Mouse (Mus musculus): ENCODE measurements at regions not wholly inside any gene's neighbourhood (a gene's known extent, or its start where the extent isn't known, plus 50 kb on each side); places are given as distances from the start of the nearest gene placed in this dataset.

DNA sequence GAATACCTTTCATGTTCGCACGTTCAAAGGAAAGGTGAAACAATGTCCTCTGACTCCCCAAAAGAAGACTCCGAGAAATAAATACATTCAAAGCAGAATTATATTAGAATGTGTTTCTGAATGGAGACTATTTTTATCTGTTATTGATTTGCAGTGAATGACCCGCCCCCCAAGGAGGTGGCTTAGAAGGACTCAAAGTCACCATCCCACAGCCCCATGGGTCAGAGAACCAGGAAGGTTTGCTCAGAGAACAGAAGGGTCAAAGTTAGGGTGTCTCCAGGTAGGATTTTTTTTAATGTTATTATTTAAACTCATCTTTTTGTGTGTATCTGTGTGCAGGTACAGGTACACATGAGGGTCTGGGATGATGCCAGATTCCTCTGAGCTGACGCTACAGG lies 360.4 kb upstream of the Maf start:
- ATAC-seq (replicated peaks; ENCODE audit: low FRiP score, low TSS enrichment, poor library complexity, severe bottlenecking), result no peak

DNA sequence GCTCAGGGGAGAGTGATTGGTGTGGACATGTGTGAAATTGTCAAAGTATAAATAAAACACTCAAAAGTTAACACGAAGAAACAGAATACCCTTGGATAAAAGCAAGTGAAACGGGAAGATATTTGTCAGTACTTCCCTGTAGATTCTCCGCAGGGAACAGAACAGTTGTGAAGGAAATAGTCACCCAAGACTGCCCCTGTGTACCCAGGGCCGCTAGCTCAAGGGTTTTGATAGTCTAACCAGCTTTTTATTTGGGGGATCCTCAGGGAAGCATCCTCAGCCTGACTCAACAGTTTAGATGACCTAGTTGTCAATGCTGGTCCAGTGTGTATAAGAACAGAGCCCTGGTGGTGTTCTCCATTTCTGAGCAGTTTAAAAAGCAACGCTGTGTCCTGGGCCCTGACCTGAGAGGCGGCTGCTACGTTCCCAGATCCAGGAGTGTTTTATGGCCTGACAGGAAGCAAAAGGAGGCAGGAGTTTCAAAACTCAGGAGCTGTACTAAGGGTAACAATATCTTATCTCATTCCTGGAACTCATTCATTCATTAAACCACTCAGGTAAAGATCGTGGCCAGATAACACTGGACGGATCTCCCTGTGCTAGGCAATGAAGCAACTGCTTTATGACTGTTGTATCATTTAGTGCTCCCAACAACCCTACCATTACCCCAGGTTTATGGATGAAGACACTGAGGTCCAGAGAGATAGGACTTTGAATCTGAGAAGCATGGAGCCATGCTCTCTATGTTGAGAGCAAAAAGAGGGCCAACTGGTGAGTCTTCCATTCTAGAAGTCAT lies 359.8 kb upstream of the Maf start:
- no peak for ATAC-seq (replicated peaks; ENCODE audit: low FRiP score, low TSS enrichment, poor library complexity, severe bottlenecking)

DNA sequence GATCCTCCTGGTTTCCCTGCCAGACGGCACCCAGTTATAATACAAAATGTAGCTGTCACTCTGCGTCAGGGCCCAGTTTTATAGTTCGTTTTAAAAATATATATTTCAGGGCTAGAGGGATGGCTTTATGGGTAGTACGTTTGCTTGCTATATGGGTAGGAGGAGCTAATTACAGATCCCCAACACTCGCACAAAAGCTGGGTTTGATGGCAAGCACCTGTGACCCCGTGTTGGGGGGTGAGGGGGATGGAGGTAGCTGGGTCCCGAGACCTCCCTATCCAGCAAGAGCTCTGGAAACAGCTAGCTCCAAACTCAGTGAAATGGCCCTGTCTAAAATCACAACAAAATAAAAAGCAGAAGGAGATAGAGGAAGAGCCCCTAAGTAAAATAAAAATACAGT lies 358.3 kb upstream of the Maf start:
- no peak for ATAC-seq (replicated peaks; ENCODE audit: low FRiP score, low TSS enrichment, poor library complexity, severe bottlenecking)

DNA sequence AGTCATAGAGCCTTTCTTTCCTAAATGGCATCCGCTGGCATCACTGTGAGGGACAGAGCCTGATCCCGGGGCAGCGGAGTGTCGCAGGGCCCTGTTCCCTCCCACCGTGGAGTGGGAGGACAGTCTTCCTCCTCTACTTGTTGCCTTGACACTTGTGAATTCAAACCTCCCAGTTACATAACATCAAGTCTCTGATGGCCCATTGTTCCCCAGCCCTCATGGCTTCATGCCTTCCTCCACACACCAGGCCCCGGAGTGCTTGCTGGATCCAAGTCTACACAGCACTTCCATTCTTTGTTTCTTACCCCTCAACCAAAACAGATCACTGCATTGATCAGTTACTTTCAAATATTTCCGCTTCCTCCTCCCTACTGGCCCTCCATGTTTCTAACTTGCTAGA lies 357.7 kb upstream of the Maf start:
- ATAC-seq (replicated peaks; ENCODE audit: low FRiP score, low TSS enrichment, poor library complexity, severe bottlenecking), result no peak

DNA sequence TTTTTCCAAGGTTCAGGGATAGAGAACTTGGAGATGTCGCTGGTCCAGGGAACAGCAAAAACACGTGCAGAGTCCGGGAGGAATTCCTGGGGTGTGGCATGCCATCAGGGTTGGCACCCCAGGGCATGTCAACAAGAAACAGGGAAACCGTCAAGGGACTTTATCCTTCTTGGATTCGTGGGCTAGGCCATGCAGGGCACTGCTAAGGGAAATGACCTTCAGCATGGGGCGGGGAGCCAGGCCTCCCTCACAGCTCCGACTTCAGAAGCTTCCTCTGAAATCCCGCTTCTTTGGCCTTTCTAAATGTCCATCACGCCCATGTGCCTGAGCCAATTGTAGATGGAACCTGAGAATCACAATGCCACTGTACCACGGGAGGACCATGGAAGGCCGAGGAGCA lies 357.0 kb upstream of the Maf start:
- no peak for ATAC-seq (replicated peaks; ENCODE audit: low FRiP score, low TSS enrichment, poor library complexity, severe bottlenecking)

DNA sequence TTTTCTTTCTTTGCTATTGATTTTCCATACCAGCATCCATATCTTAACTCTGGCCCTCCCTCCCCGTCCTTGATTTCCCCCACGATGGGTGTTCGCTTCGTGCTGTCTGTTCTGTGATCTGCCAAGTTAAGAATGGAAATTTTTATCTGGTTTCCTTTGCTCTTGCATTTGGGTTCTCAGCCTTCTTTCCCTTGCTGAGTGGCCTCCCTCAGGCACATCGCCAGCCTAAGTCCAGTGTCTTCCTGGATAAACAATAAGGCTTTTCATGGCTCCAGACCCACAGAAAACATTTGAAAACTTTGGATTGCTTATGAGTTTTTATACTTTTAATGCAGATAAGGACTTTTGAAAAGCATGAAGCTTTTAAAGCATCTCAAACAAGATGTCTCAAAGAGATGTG lies 355.9 kb upstream of the Maf start:
- no peak for ATAC-seq (replicated peaks; ENCODE audit: low FRiP score, low TSS enrichment, poor library complexity, severe bottlenecking)

DNA sequence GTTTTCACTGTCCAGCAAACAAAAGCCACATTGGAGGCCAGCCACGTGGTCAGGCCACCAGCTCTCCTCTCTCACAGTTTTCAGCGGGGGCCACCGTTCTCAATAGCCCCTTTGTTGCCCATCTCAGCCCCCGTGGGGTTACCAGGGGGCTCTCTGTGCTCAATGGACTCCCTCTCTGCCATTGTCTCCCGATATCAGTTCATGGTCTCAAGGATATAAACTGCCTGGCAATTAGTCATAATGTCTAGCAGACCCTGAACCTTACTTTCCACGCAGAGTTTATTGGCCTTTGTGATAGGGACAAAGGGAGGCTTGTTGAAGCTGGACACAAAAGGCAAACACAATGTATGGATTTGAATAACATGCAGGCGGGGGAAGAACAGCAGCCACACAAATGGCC lies 345.9 kb upstream of the Maf start:
- no peak for ATAC-seq (replicated peaks; ENCODE audit: low FRiP score, low TSS enrichment, poor library complexity, severe bottlenecking)

DNA sequence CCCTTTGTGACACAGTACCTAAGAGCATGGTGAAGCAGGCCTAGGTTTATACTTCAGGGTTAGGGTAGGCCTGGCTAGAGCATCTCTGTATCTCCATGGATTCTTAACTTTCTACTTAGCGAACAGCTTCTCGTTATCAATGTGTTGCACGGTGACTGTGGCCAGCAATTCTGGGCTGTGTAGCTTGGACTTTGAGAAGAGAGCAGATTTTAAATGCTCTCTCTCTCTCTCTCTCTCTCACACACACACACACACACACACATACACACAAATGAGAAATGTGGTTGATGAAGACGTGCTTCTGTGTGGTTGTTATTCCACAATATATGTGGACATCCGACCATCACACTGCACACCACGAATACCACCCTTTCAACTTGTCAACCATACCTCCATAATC lies 345.4 kb upstream of the Maf start:
- ATAC-seq (replicated peaks; ENCODE audit: low FRiP score, low TSS enrichment, poor library complexity, severe bottlenecking), result no peak

DNA sequence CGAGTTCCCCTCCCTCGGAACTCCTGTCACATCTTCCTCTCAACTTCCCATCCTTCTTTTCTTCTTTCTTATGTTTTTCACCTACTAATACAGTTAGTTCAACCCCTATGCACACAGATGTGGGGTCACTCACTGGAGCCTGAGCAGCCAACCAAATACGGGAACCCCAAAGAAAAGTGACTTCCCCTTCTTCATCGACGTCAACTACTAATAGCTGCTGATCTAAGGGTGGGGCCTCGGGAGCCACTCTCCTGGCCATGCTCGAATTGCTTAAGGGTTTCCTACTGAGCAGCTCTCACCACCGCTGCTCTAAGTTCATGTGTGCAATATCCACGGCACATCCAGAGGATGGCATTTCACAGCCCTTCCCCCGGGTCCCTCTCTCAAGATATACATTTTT lies 340.9 kb upstream of the Maf start:
- ATAC-seq (replicated peaks; ENCODE audit: low FRiP score, low TSS enrichment, poor library complexity, severe bottlenecking), result no peak

DNA sequence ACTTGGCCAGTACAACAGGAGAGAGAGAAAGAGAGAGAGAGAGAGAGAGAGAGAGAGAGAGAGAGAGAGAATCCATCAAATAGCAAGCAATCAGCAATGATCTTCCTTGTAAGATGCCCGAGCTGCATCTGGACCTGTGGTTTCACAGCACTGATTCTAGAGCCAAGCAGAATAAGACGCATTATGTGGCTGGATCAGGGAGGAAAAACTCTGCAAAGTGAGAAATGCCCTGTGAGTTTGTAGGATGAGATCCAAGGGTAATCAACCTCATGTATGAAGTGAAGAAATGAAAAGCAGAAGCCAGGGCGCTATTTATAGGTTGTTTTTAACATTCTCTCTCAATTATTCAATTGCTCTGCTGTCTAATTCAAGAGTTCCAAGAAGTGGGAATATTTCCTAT lies 339.3 kb upstream of the Maf start:
- ATAC-seq (replicated peaks; ENCODE audit: low FRiP score, low TSS enrichment, poor library complexity, severe bottlenecking), result no peak

DNA sequence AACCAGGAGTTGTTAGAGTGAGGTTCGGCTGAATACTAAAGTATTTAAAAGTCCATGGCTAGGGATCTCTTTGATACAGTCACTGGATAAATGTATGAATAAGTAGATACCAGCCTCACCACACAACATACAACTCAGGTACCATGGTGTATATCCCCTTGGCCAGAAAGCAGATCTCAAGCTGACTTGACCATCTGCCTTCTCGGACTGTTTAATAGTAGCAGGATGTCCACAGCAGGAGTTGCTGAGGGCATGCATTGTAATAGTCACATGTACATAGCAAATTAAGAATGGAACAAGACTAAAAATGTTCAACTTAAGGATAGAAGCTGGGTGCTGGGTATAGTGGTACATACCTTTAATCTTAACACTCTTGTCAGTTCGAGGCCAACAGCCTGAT lies 337.9 kb upstream of the Maf start:
- no peak for ATAC-seq (replicated peaks; ENCODE audit: low FRiP score, low TSS enrichment, poor library complexity, severe bottlenecking)

DNA sequence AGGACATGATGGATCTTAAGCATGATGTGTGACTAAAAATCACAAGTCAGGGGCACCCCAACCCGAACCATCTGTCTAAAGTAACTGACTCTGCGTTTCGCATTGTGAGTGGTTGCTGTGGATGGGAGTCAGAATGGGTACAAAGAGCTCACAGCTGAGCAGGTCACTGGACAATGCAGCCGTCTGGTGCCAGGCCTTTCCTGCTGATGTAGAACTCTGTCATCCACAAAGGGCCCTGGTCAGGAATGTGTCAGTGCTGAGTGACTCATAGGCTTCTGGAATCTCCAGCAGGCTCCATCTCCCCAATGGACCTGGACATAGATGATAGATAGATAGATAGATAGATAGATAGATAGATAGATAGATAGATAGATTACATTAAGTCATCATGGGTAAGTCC lies 335.8 kb upstream of the Maf start:
- no peak for ATAC-seq (replicated peaks; ENCODE audit: low FRiP score, low TSS enrichment, poor library complexity, severe bottlenecking)

DNA sequence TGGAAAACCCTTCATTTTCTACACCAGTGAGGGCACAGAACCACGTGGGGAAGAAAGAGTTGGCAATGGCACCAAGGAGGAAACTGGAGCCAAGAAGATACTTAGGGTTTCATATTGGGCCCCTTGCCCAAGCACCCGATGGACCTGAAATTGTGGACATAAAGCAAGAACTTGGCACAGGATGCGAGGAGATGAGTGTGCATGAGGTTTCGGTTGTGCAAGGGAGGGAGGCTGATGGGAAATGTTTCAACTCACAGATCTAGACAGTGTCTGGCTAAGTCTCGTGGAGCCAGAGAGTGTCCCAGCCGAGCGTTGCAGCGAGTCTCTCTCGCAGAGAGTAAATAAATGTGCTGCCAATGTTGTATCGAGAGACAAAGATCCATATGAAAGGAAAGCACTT lies 323.4 kb upstream of the Maf start:
- ATAC-seq (replicated peaks; ENCODE audit: low FRiP score, low TSS enrichment, poor library complexity, severe bottlenecking), result no peak

DNA sequence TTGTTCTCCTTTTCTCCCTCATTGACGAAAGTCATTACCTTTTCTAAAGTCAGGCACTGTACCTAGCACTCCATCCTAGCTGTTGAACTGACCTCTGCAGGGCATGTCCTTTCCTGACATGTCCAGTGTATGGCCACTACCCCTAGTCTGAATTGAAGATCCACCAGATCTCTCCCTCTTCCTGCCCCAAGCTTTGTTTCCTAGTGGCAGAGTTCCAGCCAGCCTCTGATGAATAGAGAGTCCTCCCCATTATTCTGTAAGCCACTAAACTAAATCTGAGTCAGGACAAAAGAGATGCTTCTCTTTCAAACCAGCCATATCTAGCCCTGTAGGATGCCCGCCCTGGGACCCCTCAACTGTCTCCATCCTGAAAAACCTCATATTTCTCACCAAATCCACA lies 317.7 kb upstream of the Maf start:
- no peak for ATAC-seq (replicated peaks; ENCODE audit: low FRiP score, low TSS enrichment, poor library complexity, severe bottlenecking)

DNA sequence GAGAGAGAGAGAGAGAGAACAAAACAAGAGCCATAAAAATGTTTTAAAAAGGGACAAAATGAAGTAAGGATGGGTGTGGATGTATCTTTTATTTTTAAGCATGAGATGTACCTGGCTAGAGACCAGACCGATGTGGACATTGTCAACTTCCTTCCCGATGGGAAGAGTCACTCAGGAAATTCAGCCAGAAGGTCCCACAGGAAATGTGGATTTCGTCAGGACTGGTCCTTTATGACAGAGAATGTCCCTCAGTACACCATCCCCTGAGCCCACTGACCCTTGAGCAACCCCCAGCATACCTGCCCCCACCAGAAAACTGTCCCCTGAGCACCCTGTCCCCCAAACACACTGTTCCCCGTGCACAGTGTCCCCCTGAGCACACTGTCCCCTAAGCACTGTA lies 317.2 kb upstream of the Maf start:
- ATAC-seq (replicated peaks; ENCODE audit: low FRiP score, low TSS enrichment, poor library complexity, severe bottlenecking), result no peak

DNA sequence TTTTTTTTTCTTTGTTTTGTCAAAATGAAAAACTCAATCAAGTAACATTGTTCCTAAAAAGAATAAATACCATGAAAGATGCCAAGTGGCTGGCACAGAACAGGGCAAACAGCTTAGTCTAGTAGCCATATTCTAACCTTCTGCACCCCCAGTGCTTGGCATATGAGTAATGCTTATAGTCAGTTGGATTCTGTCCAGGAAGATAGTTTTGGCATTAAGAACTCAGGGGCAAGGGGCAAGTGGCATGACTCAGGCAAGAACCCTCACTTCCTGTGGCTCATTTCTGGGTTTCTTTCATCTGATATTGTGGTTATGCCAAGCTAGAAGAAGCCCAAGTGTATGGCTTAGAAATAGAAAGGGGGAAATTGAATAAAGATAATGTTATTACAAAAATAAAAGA lies 314.1 kb upstream of the Maf start:
- ATAC-seq (replicated peaks; ENCODE audit: low FRiP score, low TSS enrichment, poor library complexity, severe bottlenecking), result no peak

DNA sequence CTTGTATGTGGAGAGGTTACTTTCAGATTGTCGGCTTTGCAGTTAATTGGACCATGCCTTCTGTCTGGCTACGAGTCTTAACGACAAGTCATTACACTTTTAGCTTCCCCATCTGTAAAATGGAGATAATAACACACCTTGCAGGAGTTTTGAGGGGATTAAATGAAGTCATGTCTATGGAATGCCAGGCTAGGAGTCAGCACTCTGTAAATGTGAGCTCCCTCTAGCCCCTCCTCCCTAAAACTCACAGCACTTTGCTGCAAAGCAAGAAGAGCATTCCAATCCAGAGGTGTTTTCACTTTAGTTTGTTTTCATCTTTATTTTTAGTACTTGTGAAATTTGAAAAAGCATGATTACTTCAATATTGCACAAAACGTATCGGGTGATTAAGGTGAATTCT lies 287.7 kb upstream of the Maf start:
- no peak for ATAC-seq (replicated peaks; ENCODE audit: low FRiP score, low TSS enrichment, poor library complexity, severe bottlenecking)

DNA sequence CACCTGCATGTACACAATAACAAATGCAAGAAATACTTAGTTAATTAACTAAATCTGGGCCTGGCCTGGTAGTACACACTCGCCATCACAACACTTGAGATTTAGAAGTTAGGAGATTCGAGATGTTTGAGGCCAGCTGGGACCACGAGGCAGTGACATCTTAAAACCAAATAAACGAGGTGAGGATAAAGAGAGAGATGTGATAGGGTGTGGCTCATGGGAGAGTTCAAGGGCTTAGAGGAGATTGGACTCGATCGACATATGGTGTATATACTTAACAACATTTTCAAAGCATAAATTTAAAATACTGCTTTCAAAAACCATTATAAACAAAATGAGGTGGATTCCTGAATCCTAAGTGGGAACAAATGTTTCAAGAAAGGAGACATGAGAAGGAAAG lies 284.4 kb upstream of the Maf start:
- no peak for ATAC-seq (replicated peaks; ENCODE audit: low FRiP score, low TSS enrichment, poor library complexity, severe bottlenecking)

DNA sequence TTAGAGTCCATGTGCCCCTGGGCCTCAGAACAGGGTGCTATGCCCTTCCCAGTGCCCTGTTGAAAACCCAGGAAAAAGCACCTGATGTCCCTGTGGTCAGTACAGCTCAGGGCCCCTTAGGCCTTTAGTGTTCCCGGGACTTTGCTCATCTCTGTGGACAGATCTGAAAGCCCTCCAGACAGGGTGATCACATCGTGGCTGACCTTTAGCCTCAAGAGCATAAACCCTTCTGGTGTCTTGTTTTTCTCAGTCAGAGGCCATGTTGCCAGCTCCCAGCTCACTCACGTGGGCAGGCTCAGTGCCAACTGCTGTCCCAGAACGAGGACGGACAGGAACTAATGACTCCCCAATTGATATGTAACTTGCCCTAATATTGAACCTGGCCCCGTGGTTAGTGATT lies 275.8 kb upstream of the Maf start:
- no peak for ATAC-seq (replicated peaks; ENCODE audit: low FRiP score, low TSS enrichment, poor library complexity, severe bottlenecking)

DNA sequence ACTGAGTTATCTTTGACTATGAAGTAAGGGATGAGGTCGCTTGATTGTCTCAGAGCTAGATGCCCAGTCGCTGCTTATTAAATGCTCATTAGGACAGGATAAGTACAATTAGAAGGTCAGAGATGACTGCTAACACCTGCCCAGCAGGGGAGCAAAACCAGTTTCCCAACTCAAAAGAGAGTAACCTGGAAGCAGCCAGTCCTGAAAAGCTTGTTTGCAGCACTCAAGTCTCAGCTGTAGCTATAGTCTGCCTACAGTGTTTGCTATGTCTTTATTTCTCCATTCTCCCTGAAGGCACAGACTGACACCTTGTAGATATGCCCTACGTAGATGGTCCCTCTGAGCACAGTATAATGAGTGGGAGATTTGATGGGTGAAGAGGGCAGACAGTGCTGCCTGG lies 274.7 kb upstream of the Maf start:
- no peak for ATAC-seq (replicated peaks; ENCODE audit: low FRiP score, low TSS enrichment, poor library complexity, severe bottlenecking)

DNA sequence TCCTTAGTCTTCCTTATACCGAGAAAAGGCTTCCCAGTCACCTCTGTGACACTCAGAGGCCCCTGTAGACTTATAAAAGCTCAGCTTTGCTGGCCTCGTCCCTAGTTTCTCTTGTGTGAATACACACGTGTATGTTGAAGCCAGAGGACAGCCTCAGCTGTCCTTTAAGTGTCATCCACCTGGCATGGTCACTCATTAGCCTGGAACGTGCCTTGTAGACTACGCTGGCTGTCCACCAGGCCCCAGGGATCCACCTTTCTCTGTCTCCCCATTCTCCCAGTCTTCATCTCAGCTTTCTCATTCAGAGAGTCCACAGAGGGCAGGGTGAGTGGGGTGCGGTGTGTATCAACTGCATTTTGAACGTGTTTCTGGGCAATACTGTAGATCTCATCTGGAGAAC lies 273.8 kb upstream of the Maf start:
- no peak for ATAC-seq (replicated peaks; ENCODE audit: low FRiP score, low TSS enrichment, poor library complexity, severe bottlenecking)

DNA sequence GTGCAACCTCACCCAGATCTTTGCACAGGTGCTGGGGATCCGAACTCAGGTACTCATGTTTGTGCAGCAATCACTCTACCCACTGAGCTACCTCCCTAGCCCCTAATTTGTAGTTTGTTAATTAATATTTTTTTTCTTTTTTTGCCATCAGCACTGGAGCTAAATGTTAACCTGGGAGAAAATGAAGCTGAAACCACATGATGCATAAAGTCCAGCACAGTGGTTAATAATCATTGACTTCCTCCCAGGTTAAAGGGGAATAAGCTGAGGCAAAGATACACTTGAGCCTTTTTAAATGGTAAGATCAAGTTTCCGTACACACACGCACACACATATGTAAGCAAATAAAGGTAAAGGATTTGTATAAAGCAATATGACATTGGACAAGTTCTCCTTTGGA lies 273.0 kb upstream of the Maf start:
- no peak for ATAC-seq (replicated peaks; ENCODE audit: low FRiP score, low TSS enrichment, poor library complexity, severe bottlenecking)
